Mouse (Mus musculus) cerebral cortex, adult 2 months (tissue): ENCODE results near the gene Dhx33.

Experiments
- WGBS: fragments of 180-500 bp; shearing (Covaris S2); methylation state at CpG from one replicate; pipeline ENCODE4 v1.1.7; 2018; 5-methylcytosine and 5-hydroxymethylcytosine counted together

Dhx33 gene

GRCm38 (mm10) chr11:71004316-71004773, at the start of gene Dhx33:
TSS of gene Dhx33 (minus strand) at chr11:71004437.
- under 1% methylated on average over 35 of the region's 35 CpGs for WGBS

- 8% methylated on average over 1 of the region's 1 CpGs for WGBS
Observed at GRCm38 (mm10) chr11:71052554-71052953, 48.3 kb upstream of the Dhx33 start.

- 93% methylated on average over 5 of the region's 5 CpGs for WGBS
Observed at GRCm38 (mm10) chr11:71039526-71040298, 35.5 kb upstream of the Dhx33 start.

GRCm38 (mm10) chr11:71033163-71033761, 29.0 kb upstream of the Dhx33 start, which contains the start of gene 6330403K07Rik:
TSS of gene 6330403K07Rik (minus strand) at chr11:71033513.
- WGBS = under 1% methylated on average over 31 of the region's 31 CpGs

GRCm38 (mm10) chr11:71032491-71033162, 28.4 kb upstream of the Dhx33 start:
- WGBS = 10% methylated on average over 26 of the region's 26 CpGs

GRCm38 (mm10) chr11:71032070-71032469, 27.8 kb upstream of the Dhx33 start:
- WGBS = 55% methylated on average over 7 of the region's 7 CpGs

- WGBS = 78% methylated on average over 3 of the region's 3 CpGs
Observed at GRCm38 (mm10) chr11:71029403-71030118, 25.3 kb upstream of the Dhx33 start.

- 61% methylated on average over 3 of the region's 3 CpGs for WGBS
Observed at GRCm38 (mm10) chr11:71028280-71028679, 24.0 kb upstream of the Dhx33 start.

GRCm38 (mm10) chr11:71019201-71020068, 15.2 kb upstream of the Dhx33 start, which contains the start of the genes Mis12 and Derl2:
TSS of gene Mis12 (plus strand) at chr11:71019611.
TSS of gene Derl2 (minus strand) at chr11:71019841.
- under 1% methylated on average over 71 of the region's 71 CpGs for WGBS

GRCm38 (mm10) chr11:71018416-71019200, 14.4 kb upstream of the Dhx33 start:
- 3% methylated on average over 28 of the region's 28 CpGs for WGBS

GRCm38 (mm10) chr11:71017051-71017450, 12.8 kb upstream of the Dhx33 start:
- 84% methylated on average over 1 of the region's 1 CpGs for WGBS

- 95% methylated on average over 7 of the region's 7 CpGs for WGBS
Observed at GRCm38 (mm10) chr11:71012743-71013142, 8.5 kb upstream of the Dhx33 start.

GRCm38 (mm10) chr11:71008321-71008720, 4.1 kb upstream of the Dhx33 start:
- WGBS = 79% methylated on average over 3 of the region's 3 CpGs

GRCm38 (mm10) chr11:71007831-71008230, 3.6 kb upstream of the Dhx33 start:
- 81% methylated on average over 7 of the region's 7 CpGs for WGBS

GRCm38 (mm10) chr11:71007026-71007425, 2.8 kb upstream of the Dhx33 start:
- 94% methylated on average over 6 of the region's 6 CpGs for WGBS

GRCm38 (mm10) chr11:71005046-71005445, 809 bp upstream of the Dhx33 start:
- 43% methylated on average over 5 of the region's 5 CpGs for WGBS

GRCm38 (mm10) chr11:71003611-71004315, 474 bp downstream of the Dhx33 start:
- under 1% methylated on average over 49 of the region's 49 CpGs for WGBS

- WGBS = 40% methylated on average over 4 of the region's 4 CpGs
Observed at GRCm38 (mm10) chr11:71001167-71001566, 3.1 kb downstream of the Dhx33 start.

- WGBS = 1% methylated on average over 57 of the region's 64 CpGs
Observed at GRCm38 (mm10) chr11:70982557-70983228, 21.5 kb downstream of the Dhx33 start, which contains the start of gene C1qbp. TSS of gene C1qbp (minus strand) at chr11:70983026.
